Mouse (Mus musculus) ovary, adult 2 months (tissue): ENCODE data around the gene Emc9. TPM values are rescaled to one million over a fixed set of nuclear protein-coding genes. Genes with fewer than 3 reads are reported as not detected.

ENCODE experiments used
- polyA plus RNA-seq: library from polyadenylated mRNA; depleted of rRNA; stranded (reverse); fragments of >200 nt; gene quantifications from 2 replicates; pipeline ENCODE4 v1.2.3, GENCODE M21; 2012; rRNA removed

The Emc9 gene
- polyA plus RNA-seq, result 19.9 and 28.3 TPM in 2 replicates

DNA sequence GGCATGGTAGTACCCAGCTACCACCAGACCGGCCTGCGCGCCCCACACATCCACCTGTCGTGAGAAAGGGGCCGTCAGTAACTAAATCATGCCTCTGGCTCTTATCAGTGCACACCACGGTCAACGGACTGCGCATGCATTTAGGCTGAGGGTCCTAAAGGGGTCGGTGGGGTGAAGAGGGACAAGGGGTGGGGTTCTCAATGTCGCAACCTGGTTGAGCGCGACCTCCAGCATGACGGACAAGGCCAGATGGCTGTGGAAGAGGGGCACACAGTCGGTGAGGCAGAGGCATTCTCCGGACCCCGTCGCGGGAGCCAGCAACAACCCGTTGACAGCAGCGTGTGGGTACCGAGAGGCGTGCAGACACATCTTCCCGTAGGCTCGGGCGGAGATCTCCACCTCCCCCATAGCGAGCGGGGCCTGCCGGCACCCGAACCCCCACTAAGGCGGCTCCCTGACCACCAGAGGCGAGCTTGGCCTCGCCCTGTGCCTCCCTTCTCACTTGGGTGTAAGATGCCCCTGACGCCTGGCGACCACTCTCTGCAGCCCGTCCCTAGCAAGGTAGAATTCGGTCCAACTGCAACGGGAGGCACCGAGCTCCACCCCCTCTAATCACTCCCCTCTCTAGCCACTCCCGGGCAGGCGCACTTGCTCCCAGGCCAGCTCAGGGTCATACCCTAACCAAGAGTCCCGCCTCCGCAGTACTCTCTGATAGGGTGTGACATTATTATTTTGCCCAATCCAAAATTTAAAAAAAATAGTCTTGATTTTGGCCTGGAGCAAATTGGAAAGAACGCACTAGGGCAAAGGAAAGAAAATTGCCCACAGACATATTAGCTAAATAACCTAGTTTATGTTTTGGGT, at the start of gene Emc9:
TSS of gene Emc9 (minus strand) at position 601 of the 864 bp plus-strand sequence.

DNA sequence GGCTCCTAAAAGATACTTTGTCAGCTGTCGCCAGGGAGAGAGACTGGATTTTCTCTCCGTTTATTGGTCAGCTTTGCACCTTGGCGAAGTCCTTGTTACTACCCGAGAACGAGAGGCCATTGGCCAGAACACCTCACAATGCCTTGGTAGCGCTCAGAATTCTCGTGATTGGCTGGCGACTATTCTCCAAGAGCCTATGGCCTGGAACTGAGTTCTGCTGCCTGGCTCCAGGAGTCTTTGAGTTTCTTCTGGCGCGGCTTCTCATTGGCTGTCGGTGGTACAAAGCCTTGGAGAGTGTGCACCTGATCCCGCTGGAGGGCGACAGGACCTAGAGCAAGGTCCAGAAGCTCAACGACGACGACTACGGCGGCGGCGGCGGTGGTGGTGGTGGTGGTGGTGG, 32.7 kb upstream of the Emc9 start, which contains the start of gene Rec8:
TSS of gene Rec8 (plus strand) at position 216 of the 400 bp plus-strand sequence.

DNA sequence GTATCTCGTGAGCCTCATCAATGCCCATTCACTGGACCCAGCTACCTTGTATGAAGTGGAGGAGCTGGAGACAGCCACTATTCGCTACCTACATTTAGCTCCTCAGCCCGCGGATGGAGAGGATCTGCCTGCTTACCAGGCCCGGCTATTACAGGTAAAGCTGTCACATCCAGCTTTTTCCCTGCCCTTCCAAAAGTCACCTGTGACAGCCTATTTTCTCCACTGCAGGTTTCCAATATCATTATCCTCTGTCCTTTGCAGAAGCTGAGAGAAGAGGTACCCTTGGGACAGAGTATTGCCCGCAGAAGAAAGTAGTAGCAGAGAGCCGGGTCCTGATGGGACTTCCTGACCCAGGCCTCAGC, 18.1 kb upstream of the Emc9 start, which contains the start of gene Irf9:
TSS of gene Irf9 (plus strand) at position 301 of the 362 bp plus-strand sequence.

DNA sequence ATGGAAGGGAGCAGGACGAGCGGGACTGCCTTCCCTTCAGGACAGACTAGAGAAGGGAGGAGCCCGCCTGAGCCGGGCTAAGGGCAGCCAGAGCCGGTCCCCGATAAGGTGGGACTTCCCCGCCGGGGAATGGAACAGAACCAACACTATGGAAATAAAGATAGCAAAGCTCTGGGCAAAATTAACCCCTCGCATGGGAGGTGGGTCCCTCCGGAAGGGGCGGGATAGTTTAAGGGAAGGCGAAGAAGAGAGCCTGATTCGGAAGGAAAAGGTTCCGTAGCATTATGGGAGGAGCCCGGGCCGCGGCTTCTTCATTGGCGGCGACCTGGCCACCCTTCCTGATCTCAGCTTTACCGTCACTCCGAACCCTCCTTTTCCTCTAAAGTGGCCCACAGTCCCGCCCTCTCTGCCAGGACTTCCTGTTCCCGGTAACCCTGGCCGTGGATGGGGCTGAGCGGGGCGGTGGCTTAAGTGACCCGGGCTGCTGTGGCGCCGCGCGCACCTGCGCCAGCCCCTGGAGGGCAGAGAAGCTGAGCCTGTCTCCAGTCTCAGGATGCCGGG, 6.3 kb upstream of the Emc9 start, which contains the start of gene Rnf31:
TSS of gene Rnf31 (plus strand) at position 378 of the 561 bp plus-strand sequence.

GRCm38 (mm10) chr14:55590748-55591330, 5.7 kb upstream of the Emc9 start, which contains the start of gene Psme2:
TSS of gene Psme2 (minus strand) at chr14:55591113.

DNA sequence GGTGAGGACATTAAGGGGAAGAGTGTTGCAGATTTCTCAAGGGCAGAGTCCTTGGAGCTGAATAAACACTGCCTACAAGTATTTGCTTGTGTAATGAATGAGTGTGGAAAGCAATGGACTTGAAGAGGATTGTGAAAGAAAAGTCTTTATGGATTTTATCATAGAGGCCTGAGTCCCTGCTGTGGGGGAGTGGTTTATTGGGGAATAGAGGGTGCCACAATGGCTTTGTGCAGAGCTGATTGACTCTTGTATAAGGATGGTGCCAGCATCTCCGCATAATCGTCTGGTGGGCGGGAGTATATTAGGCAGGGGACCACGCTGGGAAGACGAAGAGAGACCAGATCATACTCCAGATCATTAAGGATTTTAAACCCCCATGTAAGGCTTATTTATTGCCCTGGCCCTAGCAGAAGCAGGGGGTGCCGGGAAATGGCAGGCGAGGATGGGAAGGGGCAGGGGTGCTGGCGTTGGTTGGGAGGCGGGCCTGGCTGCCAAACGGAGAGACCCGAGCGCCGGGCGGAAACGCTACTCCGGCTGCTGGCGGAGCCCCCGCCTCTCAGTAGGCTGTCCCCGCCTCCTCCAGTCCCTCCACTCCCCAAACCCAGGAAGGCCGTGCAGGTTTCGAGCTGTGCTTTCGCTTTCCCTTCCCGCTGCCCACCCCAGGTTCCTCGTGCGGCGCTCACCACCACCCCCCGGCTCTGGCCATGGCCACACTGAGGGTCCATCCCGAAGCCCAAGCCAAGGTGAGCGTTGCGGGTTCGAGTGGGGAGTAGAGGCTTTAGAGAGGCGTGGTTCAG, 7.0 kb downstream of the Emc9 start, which contains the start of gene Psme1:
TSS of gene Psme1 (plus strand) at position 253 of the 797 bp plus-strand sequence.

GRCm38 (mm10) chr14:55575302-55575701, 9.8 kb downstream of the Emc9 start, which contains the start of gene Fitm1:
TSS of gene Fitm1 (plus strand) at chr14:55575617.

DNA sequence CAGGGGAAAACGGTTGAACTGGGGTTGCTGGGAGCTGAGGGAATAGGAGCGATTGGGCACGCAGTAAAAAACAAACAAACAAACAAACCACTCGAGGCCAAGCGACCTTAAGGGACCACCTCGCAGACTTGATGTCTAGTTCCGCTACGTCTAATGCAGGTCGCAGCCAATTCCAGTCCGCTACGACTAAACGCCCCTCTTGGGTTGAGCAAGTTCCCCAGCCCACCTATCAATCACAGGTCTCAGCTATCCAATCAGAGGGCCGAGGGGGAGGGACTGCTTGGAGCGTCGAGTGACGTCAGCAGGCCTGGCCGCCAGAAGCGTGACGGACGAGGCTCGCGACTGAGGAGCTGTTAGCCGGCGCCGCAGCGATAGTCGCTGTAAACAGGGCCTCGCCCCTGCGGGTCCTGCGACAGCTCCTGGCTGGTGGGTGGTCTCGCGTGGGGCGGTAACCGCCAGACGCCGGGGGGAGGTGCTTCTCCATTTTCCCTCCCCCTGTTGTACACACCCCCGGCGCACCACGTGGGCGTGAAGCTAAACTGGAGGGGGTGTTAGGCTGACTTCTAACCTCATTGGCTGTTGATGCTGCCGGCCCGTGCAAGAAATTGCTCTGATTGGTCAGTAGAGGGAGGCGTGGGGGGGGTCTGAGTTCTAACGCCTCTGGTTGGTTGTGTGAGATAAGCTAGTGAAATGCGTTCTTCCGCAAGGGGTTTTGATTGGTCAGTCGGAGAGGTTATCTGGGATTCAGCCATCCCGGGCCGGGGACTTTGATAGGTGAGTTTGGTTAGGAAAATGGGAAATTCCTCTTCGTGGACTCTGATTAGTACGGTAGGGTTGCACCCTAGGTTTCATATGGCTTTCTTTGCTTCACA, 24.7 kb downstream of the Emc9 start, which contains the start of gene A730061H03Rik:
TSS of gene A730061H03Rik (minus strand) at position 205 of the 872 bp plus-strand sequence.

DNA sequence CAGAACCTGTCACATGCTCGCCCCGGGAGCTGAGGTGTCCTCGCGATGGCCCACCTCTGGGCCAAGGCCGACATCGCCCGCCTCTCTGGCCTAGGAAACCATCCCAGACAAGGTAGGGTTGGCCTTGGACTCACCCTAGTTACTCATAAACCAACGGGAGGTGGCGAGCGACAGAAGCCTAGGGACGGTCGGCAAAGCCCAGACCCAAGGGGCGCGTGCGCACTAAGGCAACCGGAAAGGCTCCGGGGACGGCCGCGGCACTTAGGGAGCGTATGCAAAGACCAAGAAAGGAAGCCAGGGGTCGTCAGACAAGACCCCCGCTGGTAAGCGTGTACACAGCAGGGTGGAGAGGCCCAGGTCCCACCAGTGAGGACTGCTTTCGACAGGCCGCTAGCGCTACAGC, 25.3 kb downstream of the Emc9 start, which contains the start of gene Dcaf11:
TSS of gene Dcaf11 (plus strand) at position 208 of the 403 bp plus-strand sequence.

GRCm38 (mm10) chr14:55540067-55540786, 44.9 kb downstream of the Emc9 start, which contains the start of gene Pck2:
TSS of gene Pck2 (plus strand) at chr14:55540266.

Other genes with a start within 250 kb of the Emc9 start
- gene Dhrs4, start 106.5 kb downstream of the Emc9 start, polyA plus RNA-seq, result 33.2 and 44.9 TPM in 2 replicates
- gene Carmil3, start 94.7 kb downstream of the Emc9 start, polyA plus RNA-seq, result 30.9 and 45.4 TPM in 2 replicates
- gene Cpne6, start 74.9 kb downstream of the Emc9 start, polyA plus RNA-seq, result 0.11 and 0.29 TPM in 2 replicates
- 0.25 and 0.51 TPM in 2 replicates for gene Nrl, start 60.3 kb downstream of the Emc9 start, polyA plus RNA-seq
- 114 and 117 TPM in 2 replicates for gene Pck2, start 45.0 kb downstream of the Emc9 start, polyA plus RNA-seq
- gene Dcaf11, start 25.3 kb downstream of the Emc9 start, polyA plus RNA-seq, result 107 and 112 TPM in 2 replicates
- gene A730061H03Rik, start 24.9 kb downstream of the Emc9 start, polyA plus RNA-seq, result 1.3 and 2.9 TPM in 2 replicates
- gene Fitm1, start 9.7 kb downstream of the Emc9 start, polyA plus RNA-seq, result 1.9 and 2.0 TPM in 2 replicates
- gene Psme1, start 7.2 kb downstream of the Emc9 start, polyA plus RNA-seq, result 58.3 and 96.0 TPM in 2 replicates
- gene Psme2, start 5.8 kb upstream of the Emc9 start, polyA plus RNA-seq, result 46.8 and 51.0 TPM in 2 replicates
- 42.3 and 49.7 TPM in 2 replicates for gene Rnf31, start 6.4 kb upstream of the Emc9 start, polyA plus RNA-seq
- 65.1 and 79.5 TPM in 2 replicates for gene Irf9, start 18.3 kb upstream of the Emc9 start, polyA plus RNA-seq
- gene Rec8, start 32.7 kb upstream of the Emc9 start, polyA plus RNA-seq, result 6.2 and 9.8 TPM in 2 replicates
- gene Ipo4, start 50.7 kb upstream of the Emc9 start, polyA plus RNA-seq, result 164 and 192 TPM in 2 replicates
- 26.7 and 33.9 TPM in 2 replicates for gene Gm49378, start 52.6 kb upstream of the Emc9 start, polyA plus RNA-seq
- gene Tm9sf1, start 58.5 kb upstream of the Emc9 start, polyA plus RNA-seq, result 122 and 137 TPM in 2 replicates
- gene Tssk4, start 64.9 kb upstream of the Emc9 start, polyA plus RNA-seq, result 0.90 and 1.4 TPM in 2 replicates
- 16.1 and 21.4 TPM in 2 replicates for gene Mdp1, start 75.2 kb upstream of the Emc9 start, polyA plus RNA-seq
- gene Gmpr2, start 86.6 kb upstream of the Emc9 start, polyA plus RNA-seq, result 13.6 and 17.9 TPM in 2 replicates
- 199 and 293 TPM in 2 replicates for gene Nedd8, start 86.8 kb upstream of the Emc9 start, polyA plus RNA-seq
- gene Tinf2, start 96.5 kb upstream of the Emc9 start, polyA plus RNA-seq, result 10.7 and 14.9 TPM in 2 replicates
- 1.5 and 1.9 TPM in 2 replicates for gene Tgm1, start 128.6 kb upstream of the Emc9 start, polyA plus RNA-seq
- 47.9 and 58.1 TPM in 2 replicates for gene Rabggta, start 137.0 kb upstream of the Emc9 start, polyA plus RNA-seq
- 42.0 and 65.0 TPM in 2 replicates for gene Dhrs1, start 160.4 kb upstream of the Emc9 start, polyA plus RNA-seq
- 14.0 and 19.1 TPM in 2 replicates for gene Nop9, start 160.4 kb upstream of the Emc9 start, polyA plus RNA-seq
- 1.9 TPM in 2 replicates for gene Cideb, start 173.2 kb upstream of the Emc9 start, polyA plus RNA-seq
- 0.84 and 1.5 TPM in 2 replicates for gene Ltb4r2, start 176.1 kb upstream of the Emc9 start, polyA plus RNA-seq
- 2.2 and 2.8 TPM in 2 replicates for gene Ltb4r1, start 180.7 kb upstream of the Emc9 start, polyA plus RNA-seq
- gene Adcy4, start 198.8 kb upstream of the Emc9 start, polyA plus RNA-seq, result 16.8 and 28.3 TPM in 2 replicates
- gene Ripk3, start 203.6 kb upstream of the Emc9 start, polyA plus RNA-seq, result 9.8 and 12.0 TPM in 2 replicates
- gene Nfatc4, start 237.8 kb upstream of the Emc9 start, polyA plus RNA-seq, result 48.6 and 49.5 TPM in 2 replicates